Comparison of ENCODE assay signal across 13 mouse cellular contexts in the genomic region with DNA sequence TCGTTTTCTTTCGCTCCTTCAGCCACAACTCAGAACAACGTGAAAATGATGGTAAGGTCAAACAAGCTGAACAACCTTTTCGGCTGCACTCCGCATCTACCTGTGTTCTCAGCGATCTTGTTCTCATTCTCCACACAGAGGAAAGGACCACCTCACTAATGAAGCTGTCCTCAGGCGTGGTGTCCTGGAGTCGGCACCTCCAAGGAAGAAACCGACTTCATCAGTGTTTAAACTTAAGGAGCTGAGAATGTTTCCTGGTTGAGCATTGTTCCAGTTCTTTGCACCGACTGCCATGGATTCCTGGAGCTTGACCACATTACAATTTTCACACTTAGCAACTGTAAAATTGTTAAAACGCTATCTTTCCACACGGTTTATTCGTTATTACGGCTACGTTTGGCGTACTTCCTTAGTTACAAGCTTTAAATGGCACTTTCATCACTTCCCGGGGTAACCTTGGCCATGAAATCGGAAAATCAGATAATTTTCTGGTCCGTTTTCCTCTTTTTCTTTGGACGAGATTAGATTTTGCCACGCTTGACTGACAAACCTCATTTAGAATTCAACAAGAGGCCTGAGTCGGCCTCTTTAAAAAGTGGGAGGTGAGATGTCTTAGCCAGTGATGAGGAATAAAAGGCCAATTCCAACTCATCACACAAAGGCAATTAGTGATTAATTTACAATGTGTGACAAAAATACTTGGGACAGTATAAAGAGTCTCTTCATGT.
DNase-seq lines count a peak whose midpoint lies in the region; ATAC-seq lines count a peak whose summit lies in the region.
"Had no signal": no experiment of that assay in that cellular context is flagged by ENCODE, and none has a peak within 500 bp of the region (broad histone marks: within the 10 kb centered on the region; RNA-seq: fewer than 3 reads in every experiment).

No protein-coding gene starts in this region.

- H3K27me3 ChIP-seq in neural tube, embryonic 11.5 days (ENCODE audit: control insufficient read depth, insufficient read depth, low read length): 0 out of 2 replicates have a peak, but pooled peaks cover 2% of the 10 kb centered on the region
- H3K27me3 ChIP-seq in forebrain, embryonic 14.5 days (replicated peaks; ENCODE audit: control insufficient read depth, insufficient read depth, low read length): no peaks in the 10 kb centered on the region
- H3K27me3 ChIP-seq in midbrain, embryonic 11.5 days (ENCODE audit: control insufficient read depth, insufficient read depth, low read length): no peaks in the 10 kb centered on the region; the same call in 1 of the 2 replicates
- H3K27me3 ChIP-seq: heart, embryonic 15.5 days; lung, embryonic 15.5 days had no signal

- H3K4me2 ChIP-seq in neural tube, embryonic 11.5 days (ENCODE audit: low read depth): peak overlapping the region; percentile 19
- peak overlapping the region; percentile 44 for H3K4me2 ChIP-seq in forebrain, embryonic 14.5 days (ENCODE audit: low read length)
- peak overlapping the region; percentile 50 for H3K4me2 ChIP-seq in midbrain, embryonic 11.5 days
- H3K4me2 ChIP-seq: heart, embryonic 15.5 days; lung, embryonic 15.5 days had no signal

- WGBS in neural tube, embryonic 11.5 days: 48% methylated on average over 22 of the region's 22 CpGs
- WGBS in forebrain, embryonic 14.5 days: 17% methylated on average over 22 of the region's 22 CpGs
- 22% methylated on average over 22 of the region's 22 CpGs for WGBS in midbrain, embryonic 11.5 days

- H3K4me3 ChIP-seq in neural tube, embryonic 11.5 days (ENCODE audit: low read depth, low read length): no peak overlapping the region
- H3K4me3 ChIP-seq in forebrain, embryonic 14.5 days (ENCODE audit: low read depth, low read length): no peak overlapping the region
- H3K4me3 ChIP-seq in midbrain, embryonic 11.5 days (ENCODE audit: low read depth, low read length): peak overlapping the region; percentile 7; the same call in 1 of the 2 replicates
- H3K4me3 ChIP-seq: heart, embryonic 15.5 days; limb, embryonic 10.5 days; lung, embryonic 15.5 days had no signal

- no peaks in the 10 kb centered on the region for H3K9me3 ChIP-seq in neural tube, embryonic 11.5 days (ENCODE audit: control insufficient read depth, low read length)
- no peaks in the 10 kb centered on the region for H3K9me3 ChIP-seq in forebrain, embryonic 14.5 days (replicated peaks; ENCODE audit: control insufficient read depth, low read length)
- H3K9me3 ChIP-seq in midbrain, embryonic 11.5 days (ENCODE audit: control insufficient read depth, low read length): no peaks in the 10 kb centered on the region
- H3K9me3 ChIP-seq: heart, embryonic 15.5 days; limb, embryonic 10.5 days; lung, embryonic 15.5 days had no signal

- H3K9ac ChIP-seq in neural tube, embryonic 11.5 days (ENCODE audit: low read length): no peak overlapping the region
- H3K9ac ChIP-seq in forebrain, embryonic 14.5 days (ENCODE audit: low read length): peak overlapping the region; percentile 29; the same call in 1 of the 2 replicates
- H3K9ac ChIP-seq in midbrain, embryonic 11.5 days (ENCODE audit: low read length): no peak overlapping the region
- H3K9ac ChIP-seq: heart, embryonic 15.5 days; lung, embryonic 15.5 days had no signal

- no peaks in the 10 kb centered on the region for H3K4me1 ChIP-seq in neural tube, embryonic 11.5 days (ENCODE audit: control insufficient read depth, insufficient read depth, low read length)
- peaks cover 9% of the 10 kb centered on the region; the same call in 1 of the 2 replicates for H3K4me1 ChIP-seq in forebrain, embryonic 14.5 days (ENCODE audit: control insufficient read depth, insufficient read depth, low read length)
- H3K4me1 ChIP-seq in midbrain, embryonic 11.5 days (ENCODE audit: control insufficient read depth, insufficient read depth, low read length): peaks cover 5% of the 10 kb centered on the region
- H3K4me1 ChIP-seq: heart, embryonic 15.5 days; limb, embryonic 10.5 days; lung, embryonic 15.5 days had no signal

- ATAC-seq in neural tube, embryonic 11.5 days (ENCODE audit: insufficient read depth, low FRiP score, low TSS enrichment): peak; percentile 76
- ATAC-seq in forebrain, embryonic 14.5 days: peak; percentile 72
- peak; percentile 79 for ATAC-seq in midbrain, embryonic 11.5 days (ENCODE audit: low FRiP score)

- no peak overlapping the region for H3K27ac ChIP-seq in neural tube, embryonic 11.5 days (ENCODE audit: low read depth, low read length)
- no peak overlapping the region; the same call in 1 of the 2 replicates for H3K27ac ChIP-seq in forebrain, embryonic 14.5 days (ENCODE audit: low read depth, low read length)
- H3K27ac ChIP-seq in midbrain, embryonic 11.5 days (ENCODE audit: low read depth, low read length): no peak overlapping the region
- H3K27ac ChIP-seq: heart, embryonic 15.5 days; kidney, postnatal 0 days; limb, embryonic 10.5 days; lung, embryonic 15.5 days had no signal

- H3K36me3 ChIP-seq in neural tube, embryonic 11.5 days (ENCODE audit: control insufficient read depth, insufficient read depth, low read length): no peaks in the 10 kb centered on the region
- H3K36me3 ChIP-seq in forebrain, embryonic 14.5 days (ENCODE audit: control insufficient read depth, insufficient read depth, low read length): no peaks in the 10 kb centered on the region
- H3K36me3 ChIP-seq in midbrain, embryonic 11.5 days (ENCODE audit: control insufficient read depth, insufficient read depth, low read length): no peaks in the 10 kb centered on the region
- H3K36me3 ChIP-seq: heart, embryonic 15.5 days; limb, embryonic 10.5 days; lung, embryonic 15.5 days had no signal

- peak; percentile 25 for DNase-seq in neural tube, embryonic 11.5 days (ENCODE audit: low spot score)
- no peak for DNase-seq in neural tube, embryonic 10.5 days (ENCODE audit: extremely low spot score, low spot score)
- peak; percentile 80 for DNase-seq in forebrain, embryonic 14.5 days (ENCODE audit: low spot score)
- DNase-seq in midbrain, embryonic 11.5 days (ENCODE audit: low spot score, missing footprints): peak; percentile 92
- no peak for DNase-seq in lung, adult 18-20 months
- no peak for DNase-seq in ovary, postnatal 10 days (ENCODE audit: low spot score)
- DNase-seq in urinary bladder, postnatal 4 days (ENCODE audit: low spot score in 2 of 2): no peak
- DNase-seq: adrenal gland, adult 2 months; thymus, postnatal 36 days had no signal

Comparison
In these comparisons a context has a peak if more than half of its experiments do, and no peak if none do; other contexts are left out.
1. DNase-seq: peak in neural tube, embryonic 11.5 days (single experiment), forebrain, embryonic 14.5 days (single experiment) and midbrain, embryonic 11.5 days (single experiment); none in neural tube, embryonic 10.5 days (single experiment), lung, adult 18-20 months (0 of 2), ovary, postnatal 10 days (single experiment) and urinary bladder, postnatal 4 days (0 of 2).
2. Peak in every context shown above with its lines, with median percentiles within 50 percentile points of each other: ATAC-seq and H3K4me2 ChIP-seq.